Mouse (Mus musculus): Measurements from ENCODE around the gene Dnmt3b. TPM values are rescaled to one million over a fixed set of nuclear protein-coding genes. Genes with fewer than 3 reads are reported as not detected.

Gene Dnmt3b
- polyA plus RNA-seq, 1 experiment from 2014 or later, result 12.8 TPM

GRCm38 (mm10) chr2:153622449-153622848 is 26.8 kb upstream of the Dnmt3b start:
- H3K27me3 ChIP-seq (ENCODE audit: control insufficient read depth, insufficient read depth, low read length), result no peaks in the 10 kb centered on the region
- H3K4me3 ChIP-seq (ENCODE audit: low read depth, low read length), result no peak overlapping the region
- no peak overlapping the region for H3K4me2 ChIP-seq (replicated peaks; ENCODE audit: low read depth, low read length)
- no peak for ATAC-seq (ENCODE audit: insufficient number of reproducible peaks, insufficient read depth, low FRiP score, low read depth)
- H3K27ac ChIP-seq (ENCODE audit: low read length), result no peak overlapping the region
- no peaks in the 10 kb centered on the region for H3K9me3 ChIP-seq (ENCODE audit: control insufficient read depth, low read depth, low read length)
- peaks cover 68% of the 10 kb centered on the region for H3K36me3 ChIP-seq (ENCODE audit: control insufficient read depth, insufficient read depth, low read length)
- no peak overlapping the region for H3K9ac ChIP-seq (replicated peaks; ENCODE audit: low read depth, low read length)
- H3K4me1 ChIP-seq (ENCODE audit: control insufficient read depth, insufficient read depth, low read length), result no peaks in the 10 kb centered on the region
- WGBS, result 69% methylated on average over 10 of the region's 10 CpGs

GRCm38 (mm10) chr2:153630950-153631349 is 18.3 kb upstream of the Dnmt3b start:
- ATAC-seq (ENCODE audit: insufficient number of reproducible peaks, insufficient read depth, low FRiP score, low read depth), result no peak
- WGBS, result 89% methylated on average over 3 of the region's 3 CpGs
- no peak overlapping the region for H3K27ac ChIP-seq (ENCODE audit: low read length)
- peaks cover 30% of the 10 kb centered on the region for H3K36me3 ChIP-seq (ENCODE audit: control insufficient read depth, insufficient read depth, low read length)
- H3K9me3 ChIP-seq (ENCODE audit: control insufficient read depth, low read depth, low read length), result no peaks in the 10 kb centered on the region
- H3K9ac ChIP-seq (replicated peaks; ENCODE audit: low read depth, low read length), result no peak overlapping the region
- H3K4me3 ChIP-seq (ENCODE audit: low read depth, low read length), result no peak overlapping the region
- H3K27me3 ChIP-seq (ENCODE audit: control insufficient read depth, insufficient read depth, low read length), result no peaks in the 10 kb centered on the region
- no peak overlapping the region for H3K4me2 ChIP-seq (replicated peaks; ENCODE audit: low read depth, low read length)
- peaks cover 6% of the 10 kb centered on the region; the same call in 1 of the 2 replicates for H3K4me1 ChIP-seq (ENCODE audit: control insufficient read depth, insufficient read depth, low read length)

- Histone ChIP-seq H3K4me1 (ENCODE audit: control insufficient read depth, insufficient read depth, low read length) (peaks cover 6% of the 10 kb centered on the region; the same call in 1 of the 2 replicates), H3K36me3 (ENCODE audit: control insufficient read depth, insufficient read depth, low read length) (peaks cover 19% of the 10 kb centered on the region), H3K4me2 (replicated peaks; ENCODE audit: low read depth, low read length) (peak within 1 kb of the TSS; percentile 55), H3K9me3 (ENCODE audit: control insufficient read depth, low read depth, low read length) (no peaks in the 10 kb centered on the region), H3K9ac (replicated peaks; ENCODE audit: low read depth, low read length) (peak within 1 kb of the TSS; percentile 85), H3K27me3 (ENCODE audit: control insufficient read depth, insufficient read depth, low read length) (no peaks in the 10 kb centered on the region), H3K27ac (ENCODE audit: low read length) (peak within 1 kb of the TSS; percentile 91), H3K4me3 (ENCODE audit: low read depth, low read length) (peak within 1 kb of the TSS; percentile 82)
- ATAC-seq (ENCODE audit: insufficient number of reproducible peaks, insufficient read depth, low FRiP score, low read depth), result peak; percentile 83
- WGBS, result 5% methylated on average over 53 of the region's 53 CpGs
These were observed 17.0 kb upstream of the Dnmt3b start, which contains the start of gene Commd7 for GRCm38 (mm10) chr2:153631976-153632870. TSS of gene Commd7 (minus strand) at chr2:153632781.

- 23% methylated on average over 2 of the region's 2 CpGs for WGBS
- H3K36me3 ChIP-seq (ENCODE audit: control insufficient read depth, insufficient read depth, low read length), result peaks cover 13% of the 10 kb centered on the region
- H3K9me3 ChIP-seq (ENCODE audit: control insufficient read depth, low read depth, low read length), result no peaks in the 10 kb centered on the region
- H3K4me1 ChIP-seq (ENCODE audit: control insufficient read depth, insufficient read depth, low read length), result peaks cover 6% of the 10 kb centered on the region; the same call in 1 of the 2 replicates
- peak overlapping the region; percentile 55 for H3K4me2 ChIP-seq (replicated peaks; ENCODE audit: low read depth, low read length)
- peak overlapping the region; percentile 85 for H3K9ac ChIP-seq (replicated peaks; ENCODE audit: low read depth, low read length)
- H3K27me3 ChIP-seq (ENCODE audit: control insufficient read depth, insufficient read depth, low read length), result no peaks in the 10 kb centered on the region
- ATAC-seq (ENCODE audit: insufficient number of reproducible peaks, insufficient read depth, low FRiP score, low read depth), result no peak
- peak overlapping the region; percentile 82 for H3K4me3 ChIP-seq (ENCODE audit: low read depth, low read length)
- H3K27ac ChIP-seq (ENCODE audit: low read length), result peak overlapping the region; percentile 91
These were observed 16.4 kb upstream of the Dnmt3b start for GRCm38 (mm10) chr2:153632871-153633226.

GRCm38 (mm10) chr2:153633259-153633658 is 16.0 kb upstream of the Dnmt3b start:
- Histone ChIP-seq H3K4me1 (ENCODE audit: control insufficient read depth, insufficient read depth, low read length) (peaks cover 6% of the 10 kb centered on the region; the same call in 1 of the 2 replicates), H3K36me3 (ENCODE audit: control insufficient read depth, insufficient read depth, low read length) (peaks cover 9% of the 10 kb centered on the region), H3K4me2 (replicated peaks; ENCODE audit: low read depth, low read length) (0 out of 2 replicates have a peak overlapping the region, but pooled peaks have one; percentile 55), H3K27me3 (ENCODE audit: control insufficient read depth, insufficient read depth, low read length) (no peaks in the 10 kb centered on the region), H3K9me3 (ENCODE audit: control insufficient read depth, low read depth, low read length) (no peaks in the 10 kb centered on the region), H3K9ac (replicated peaks; ENCODE audit: low read depth, low read length) (no peak overlapping the region), H3K4me3 (ENCODE audit: low read depth, low read length) (peak overlapping the region; percentile 82; the same call in 1 of the 2 replicates), H3K27ac (ENCODE audit: low read length) (no peak overlapping the region)
- ATAC-seq (ENCODE audit: insufficient number of reproducible peaks, insufficient read depth, low FRiP score, low read depth), result no peak
- WGBS, result 56% methylated on average over 5 of the region's 5 CpGs

- H3K4me2 ChIP-seq (replicated peaks; ENCODE audit: low read depth, low read length), result no peak overlapping the region
- no peaks in the 10 kb centered on the region for H3K9me3 ChIP-seq (ENCODE audit: control insufficient read depth, low read depth, low read length)
- no peak for ATAC-seq (ENCODE audit: insufficient number of reproducible peaks, insufficient read depth, low FRiP score, low read depth)
- no peaks in the 10 kb centered on the region for H3K4me1 ChIP-seq (ENCODE audit: control insufficient read depth, insufficient read depth, low read length)
- H3K27me3 ChIP-seq (ENCODE audit: control insufficient read depth, insufficient read depth, low read length), result no peaks in the 10 kb centered on the region
- H3K36me3 ChIP-seq (ENCODE audit: control insufficient read depth, insufficient read depth, low read length), result no peaks in the 10 kb centered on the region
- H3K4me3 ChIP-seq (ENCODE audit: low read depth, low read length), result no peak overlapping the region
- H3K9ac ChIP-seq (replicated peaks; ENCODE audit: low read depth, low read length), result no peak overlapping the region
- 31% methylated on average over 15 of the region's 15 CpGs for WGBS
- no peak overlapping the region for H3K27ac ChIP-seq (ENCODE audit: low read length)
These were observed 10.1 kb upstream of the Dnmt3b start for GRCm38 (mm10) chr2:153638977-153639680.

GRCm38 (mm10) chr2:153642496-153642895 is 6.8 kb upstream of the Dnmt3b start:
- Histone ChIP-seq H3K9me3 (ENCODE audit: control insufficient read depth, low read depth, low read length) (no peaks in the 10 kb centered on the region), H3K4me1 (ENCODE audit: control insufficient read depth, insufficient read depth, low read length) (no peaks in the 10 kb centered on the region), H3K27me3 (ENCODE audit: control insufficient read depth, insufficient read depth, low read length) (no peaks in the 10 kb centered on the region), H3K27ac (ENCODE audit: low read length) (no peak overlapping the region), H3K4me2 (replicated peaks; ENCODE audit: low read depth, low read length) (no peak overlapping the region), H3K4me3 (ENCODE audit: low read depth, low read length) (no peak overlapping the region), H3K36me3 (ENCODE audit: control insufficient read depth, insufficient read depth, low read length) (no peaks in the 10 kb centered on the region), H3K9ac (replicated peaks; ENCODE audit: low read depth, low read length) (no peak overlapping the region)
- 16% methylated on average over 3 of the region's 3 CpGs for WGBS
- ATAC-seq (ENCODE audit: insufficient number of reproducible peaks, insufficient read depth, low FRiP score, low read depth), result no peak

- WGBS, result 42% methylated on average over 6 of the region's 6 CpGs
- no peaks in the 10 kb centered on the region for H3K4me1 ChIP-seq (ENCODE audit: control insufficient read depth, insufficient read depth, low read length)
- H3K9me3 ChIP-seq (ENCODE audit: control insufficient read depth, low read depth, low read length), result no peaks in the 10 kb centered on the region
- no peak overlapping the region for H3K27ac ChIP-seq (ENCODE audit: low read length)
- no peak overlapping the region for H3K9ac ChIP-seq (replicated peaks; ENCODE audit: low read depth, low read length)
- H3K36me3 ChIP-seq (ENCODE audit: control insufficient read depth, insufficient read depth, low read length), result no peaks in the 10 kb centered on the region
- no peak overlapping the region for H3K4me2 ChIP-seq (replicated peaks; ENCODE audit: low read depth, low read length)
- ATAC-seq (ENCODE audit: insufficient number of reproducible peaks, insufficient read depth, low FRiP score, low read depth), result no peak
- no peaks in the 10 kb centered on the region for H3K27me3 ChIP-seq (ENCODE audit: control insufficient read depth, insufficient read depth, low read length)
- H3K4me3 ChIP-seq (ENCODE audit: low read depth, low read length), result no peak overlapping the region
These were observed 6.3 kb upstream of the Dnmt3b start for GRCm38 (mm10) chr2:153642999-153643398.

Data from stomach, embryonic 14.5 days (tissue).